Mouse (Mus musculus) liver, embryonic 16.5 days (tissue): Measurements from ENCODE around the gene Gm49630. TPM values are rescaled to one million over a fixed set of nuclear protein-coding genes. Genes with fewer than 3 reads are reported as not detected.

Source experiments
- polyA plus RNA-seq: library from polyadenylated mRNA; unstranded; fragments of >200 nt; fragmentation: Nextera tagmentation; extraction: Ambion mirVana; gene quantifications from 2 replicates; pipeline ENCODE4 v1.2.1, GENCODE M21; 2015

Gene Gm49630
- polyA plus RNA-seq, 1 experiment from 2014 or later, result not detected

Other genes starting within 250 kb of the Gm49630 start
- gene Rps6ka2, start 201.9 kb downstream of the Gm49630 start, polyA plus RNA-seq, result 1.1 and 1.6 TPM in 2 replicates
- not detected in 2 replicates for gene Tcp10a, start 47.3 kb downstream of the Gm49630 start, polyA plus RNA-seq
- 0.07 and 0.12 TPM in 2 replicates for gene Ttll2, start 19.3 kb downstream of the Gm49630 start, polyA plus RNA-seq
- gene Unc93a2, start 13.5 kb upstream of the Gm49630 start, polyA plus RNA-seq, result 0.65 and 0.74 TPM in 2 replicates